Mouse (Mus musculus): ENCODE results near the gene Shtn1.

Shtn1 gene

GRCm38 (mm10) chr19:58968731-58969506 lies 107.0 kb downstream of the Shtn1 start:
- no peak for DNase-seq (ENCODE audit: low spot score in 2 of 2)

- no peak for DNase-seq (ENCODE audit: low spot score in 2 of 2)
Observed at GRCm38 (mm10) chr19:58963011-58963410, 112.9 kb downstream of the Shtn1 start.

- no peak for DNase-seq (ENCODE audit: low spot score in 2 of 2)
Observed at GRCm38 (mm10) chr19:58954779-58955178, 121.1 kb downstream of the Shtn1 start.

GRCm38 (mm10) chr19:58952236-58952635 lies 123.7 kb downstream of the Shtn1 start:
- DNase-seq (ENCODE audit: low spot score in 2 of 2), result no peak

GRCm38 (mm10) chr19:58951521-58951920 lies 124.4 kb downstream of the Shtn1 start:
- DNase-seq (ENCODE audit: low spot score in 2 of 2), result no peak

GRCm38 (mm10) chr19:58945959-58946358 lies 129.9 kb downstream of the Shtn1 start:
- DNase-seq (ENCODE audit: low spot score in 2 of 2), result no peak

- DNase-seq (ENCODE audit: low spot score in 2 of 2), result peak; percentile 80 to 89
Observed at GRCm38 (mm10) chr19:58942841-58943828, 132.8 kb downstream of the Shtn1 start, which contains the start of the genes Eno4 and Hspa12a. Gene Eno4, plus strand, starts transcription at chr19:58943425. Gene Hspa12a, minus strand, starts transcription at chr19:58943654.

- DNase-seq (ENCODE audit: low spot score in 2 of 2), result no peak
Observed at GRCm38 (mm10) chr19:58933062-58933461, 142.8 kb downstream of the Shtn1 start.

GRCm38 (mm10) chr19:58931081-58931800 lies 144.7 kb downstream of the Shtn1 start:
- DNase-seq (ENCODE audit: low spot score in 2 of 2), result no peak
